Mouse (Mus musculus) ES-E14 (cell line): ENCODE measurements at regions not wholly inside any gene's neighbourhood (a gene's known extent, or its start where the extent isn't known, plus 50 kb on each side); places are given as distances from the start of the nearest gene placed in this dataset.
A peak's percentile ranks its signal among the peaks of the same experiment; 100 is the strongest.

Experiments used
- DNase-seq: peaks from one replicate; pipeline ENCODE4 v3.0.0-alpha.2; 2013; ENCODE audit warnings: low read depth, low spot score
- H3K27ac ChIP-seq: 2 replicates; pipeline ENCODE4 v1.5.1; 2012; ENCODE audit warnings: low read depth, mild to moderate bottlenecking, low read length, moderate library complexity, mixed read lengths; ENCODE audit not compliant: poor library complexity, insufficient read depth, severe bottlenecking
- H3K36me3 ChIP-seq: 2 replicates; pipeline ENCODE4 v1.6.1; 2012; ENCODE audit warnings: mild to moderate bottlenecking, low read length, moderate library complexity, mixed read lengths; ENCODE audit not compliant: control insufficient read depth, poor library complexity, insufficient read depth, severe bottlenecking
- H3K4me1 ChIP-seq, 2 experiments: fragments of 150-350 bp in 1 of 2; sonication (generic) in 1 of 2; 2 replicates each; pipeline ENCODE4 v1.6.1; 2012; ENCODE audit warnings: low read length in 2 of 2, mild to moderate bottlenecking in 1 of 2, mixed read lengths in 1 of 2; ENCODE audit not compliant: control insufficient read depth in 2 of 2, insufficient read depth in 2 of 2, poor library complexity in 1 of 2
- H3K4me3 ChIP-seq, 2 experiments: fragments of 150-350 bp in 1 of 2; sonication (generic) in 1 of 2; 2 replicates each; pipeline ENCODE4 v1.5.1; 2012; ENCODE audit warnings: low read length in 2 of 2, low read depth in 1 of 2, mild to moderate bottlenecking in 1 of 2, mixed read lengths in 1 of 2; ENCODE audit not compliant: insufficient read depth in 1 of 2, poor library complexity in 1 of 2, severe bottlenecking in 1 of 2
- H3K9ac ChIP-seq: 2 replicates; pipeline ENCODE4 v1.6.1; 2012; ENCODE audit warnings: low read depth, mild to moderate bottlenecking, low read length, mixed read lengths; ENCODE audit not compliant: poor library complexity, insufficient read depth, severe bottlenecking
- H3K9me3 ChIP-seq: fragments of 150-350 bp; sonication (generic); 2 replicates; pipeline ENCODE4 v1.6.1; 2012; ENCODE audit warnings: low read depth, mild to moderate bottlenecking, low read length; ENCODE audit not compliant: control insufficient read depth, insufficient read depth
- CHD2 ChIP-seq: IDR thresholded peaks from 2 replicates; pipeline ENCODE4 v1.6.1; 2014; ENCODE audit warnings: mild to moderate bottlenecking, low read depth, low read length, inconsistent platforms
- HCFC1 ChIP-seq: IDR thresholded peaks from 2 replicates; pipeline ENCODE4 v1.6.1; 2012; ENCODE audit warnings: low read length, inconsistent platforms, borderline replicate concordance; ENCODE audit not compliant: insufficient read depth
- MAFK ChIP-seq: IDR thresholded peaks from 2 replicates; pipeline ENCODE4 v1.6.1; 2014; ENCODE audit warnings: mild to moderate bottlenecking, low read depth, low read length, inconsistent platforms; ENCODE audit not compliant: insufficient read depth
- ZC3H11A ChIP-seq: IDR thresholded peaks from 2 replicates; pipeline ENCODE4 v1.6.1; 2012; ENCODE audit warnings: low read depth, mild to moderate bottlenecking, inconsistent platforms, low read length, borderline replicate concordance
- ZNF384 ChIP-seq: IDR thresholded peaks from 2 replicates; pipeline ENCODE4 v1.6.1; 2012; ENCODE audit warnings: low read depth, low read length, inconsistent platforms
- in situ Hi-C, 2 experiments: fragments of 600-800 bp; cut with MboI; formaldehyde crosslinking; loops; one replicate each; pipeline ENCODE4 v1.15.1; 2025; ENCODE audit warnings: low sequenced_read_pairs in 2 of 2, inconsistent platforms in 1 of 2; ENCODE audit not compliant: unreplicated experiment in 2 of 2

DNA sequence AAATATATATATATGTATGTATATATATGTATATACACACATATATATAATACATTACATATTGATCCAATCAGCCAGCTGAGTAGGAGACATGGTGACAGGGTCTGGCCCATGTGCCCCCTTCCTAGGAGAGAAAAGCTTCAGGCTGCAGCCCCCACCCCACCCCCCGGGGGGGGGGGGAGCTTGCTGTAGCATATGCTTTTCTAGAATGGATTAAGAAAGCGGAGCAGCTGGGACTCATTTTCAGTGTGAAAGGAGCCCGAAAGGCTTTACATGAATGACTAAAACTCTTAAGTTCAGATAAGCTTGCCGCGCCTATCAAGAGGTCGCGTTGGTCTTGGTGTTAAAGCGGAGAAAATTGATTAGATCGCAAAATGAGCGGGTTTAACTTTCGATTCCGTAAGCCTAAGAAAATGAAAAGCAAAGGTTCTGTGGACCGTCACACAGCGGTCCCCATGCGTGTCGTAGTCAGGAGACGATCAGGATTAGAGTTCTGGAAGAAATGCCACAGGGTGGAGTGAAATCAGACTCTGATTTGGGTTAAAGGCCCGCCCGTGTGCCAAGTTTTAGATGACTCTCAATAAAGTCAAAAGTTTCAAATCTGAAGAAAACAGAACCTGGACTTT lies 103.1 kb upstream of the E2f7 start:
- 0 out of 4 replicates have a peak overlapping the region, but pooled peaks of 1 of the 2 experiments have one; percentile 36 for H3K4me3 ChIP-seq
- H3K9me3 ChIP-seq = no peaks in the 10 kb centered on the region
- no peaks in the 10 kb centered on the region for H3K36me3 ChIP-seq
- TF ChIP-seq CHD2 (no peak), ZNF384 (no peak), ZC3H11A (no peak), MAFK (no peak), HCFC1 (no peak)
- no peak overlapping the region for H3K27ac ChIP-seq
- no peak for DNase-seq
- H3K4me1 ChIP-seq = no peaks in the 10 kb centered on the region
- in situ Hi-C loops = no loop called here
- no peak overlapping the region for H3K9ac ChIP-seq

DNA sequence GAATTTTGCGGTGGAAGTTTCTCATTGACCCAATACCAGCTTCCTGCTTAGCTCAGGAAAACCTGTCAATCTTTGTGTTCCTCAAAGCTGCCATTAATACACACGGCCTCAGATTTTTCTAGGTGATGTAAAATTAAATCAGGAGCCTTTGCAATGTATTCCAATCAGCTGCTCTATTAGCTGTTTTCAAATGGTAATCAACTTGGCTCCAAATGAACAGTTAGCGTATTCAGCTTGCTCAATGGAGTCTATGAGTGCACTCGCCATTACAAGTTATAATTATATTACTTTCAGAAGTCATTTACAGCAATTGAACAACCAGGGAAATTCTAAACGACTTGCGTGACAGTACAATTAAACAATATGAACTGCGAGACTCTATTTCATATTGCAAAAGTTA lies 97.6 kb upstream of the E2f7 start:
- in situ Hi-C loops = no loop called here
- H3K36me3 ChIP-seq = no peaks in the 10 kb centered on the region
- H3K9ac ChIP-seq = no peak overlapping the region
- no peak overlapping the region for H3K27ac ChIP-seq
- no peak for DNase-seq
- no peaks in the 10 kb centered on the region for H3K9me3 ChIP-seq
- H3K4me3 ChIP-seq = no peak overlapping the region
- no peaks in the 10 kb centered on the region for H3K4me1 ChIP-seq
- TF ChIP-seq HCFC1 = no peak
- no peak for TF ChIP-seq ZNF384
- no peak for TF ChIP-seq ZC3H11A
- TF ChIP-seq MAFK = no peak
- no peak for TF ChIP-seq CHD2

DNA sequence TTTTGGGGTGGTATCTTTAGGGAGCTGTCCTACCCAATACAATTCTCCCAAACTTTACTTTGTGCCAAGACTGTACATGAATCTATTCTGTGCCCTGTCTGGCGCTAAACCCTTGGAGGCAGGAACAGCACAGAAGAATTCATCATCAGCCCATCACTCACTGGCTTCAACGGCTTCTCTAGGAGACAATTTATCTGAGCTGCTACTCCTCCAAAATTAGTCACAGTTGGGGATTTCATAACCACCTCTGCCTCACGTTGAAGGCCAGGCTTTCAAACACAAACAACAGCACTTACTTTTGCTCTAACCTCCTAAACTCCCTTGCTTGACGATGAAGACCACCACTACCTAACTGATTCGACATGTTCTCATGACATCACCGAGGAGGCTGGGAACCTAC lies 95.1 kb upstream of the E2f7 start:
- TF ChIP-seq HCFC1 (no peak), ZC3H11A (no peak), ZNF384 (no peak), CHD2 (no peak), MAFK (no peak)
- no peaks in the 10 kb centered on the region for H3K4me1 ChIP-seq

DNA sequence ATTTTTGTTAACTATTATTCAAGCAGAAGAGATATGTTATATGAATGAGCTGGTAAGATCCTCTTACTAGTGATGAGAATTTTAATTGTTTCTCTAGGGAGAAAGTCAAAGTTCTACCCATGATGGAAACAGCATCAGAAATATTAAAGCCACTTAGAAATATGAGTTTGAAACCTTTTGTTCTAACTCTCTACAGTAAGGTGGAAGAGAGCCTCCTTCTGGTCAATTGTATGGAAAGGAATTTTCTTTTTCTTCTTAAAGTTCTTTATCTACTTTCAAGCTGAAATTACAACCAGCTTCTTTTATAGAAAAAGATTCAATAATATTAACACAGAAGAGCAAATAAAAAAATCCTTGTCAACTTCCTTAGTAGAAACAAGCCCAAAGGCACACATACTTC lies 94.4 kb upstream of the E2f7 start:
- H3K36me3 ChIP-seq = no peaks in the 10 kb centered on the region
- H3K4me1 ChIP-seq = no peaks in the 10 kb centered on the region
- no peak for DNase-seq
- in situ Hi-C loops = no loop called here
- no peaks in the 10 kb centered on the region for H3K9me3 ChIP-seq
- TF ChIP-seq ZNF384 (no peak), ZC3H11A (no peak), CHD2 (no peak), MAFK (no peak), HCFC1 (no peak)
- no peak overlapping the region for H3K4me3 ChIP-seq
- no peak overlapping the region for H3K9ac ChIP-seq
- no peak overlapping the region for H3K27ac ChIP-seq

More for the DNA sequence above, 95.1 kb upstream of the E2f7 start:
- Histone ChIP-seq H3K36me3 (no peaks in the 10 kb centered on the region), H3K27ac (no peak overlapping the region), H3K9me3 (no peaks in the 10 kb centered on the region), H3K4me3 (no peak overlapping the region), H3K9ac (no peak overlapping the region)
- in situ Hi-C loops = no loop called here
- DNase-seq = no peak
